Mouse (Mus musculus): ENCODE measurements around the gene Col15a1.

Col15a1 gene

GRCm38 (mm10) chr4:47230498-47230897 lies 22.5 kb downstream of the Col15a1 start:
- no peak for DNase-seq (ENCODE audit: low spot score in 2 of 2)

DNA sequence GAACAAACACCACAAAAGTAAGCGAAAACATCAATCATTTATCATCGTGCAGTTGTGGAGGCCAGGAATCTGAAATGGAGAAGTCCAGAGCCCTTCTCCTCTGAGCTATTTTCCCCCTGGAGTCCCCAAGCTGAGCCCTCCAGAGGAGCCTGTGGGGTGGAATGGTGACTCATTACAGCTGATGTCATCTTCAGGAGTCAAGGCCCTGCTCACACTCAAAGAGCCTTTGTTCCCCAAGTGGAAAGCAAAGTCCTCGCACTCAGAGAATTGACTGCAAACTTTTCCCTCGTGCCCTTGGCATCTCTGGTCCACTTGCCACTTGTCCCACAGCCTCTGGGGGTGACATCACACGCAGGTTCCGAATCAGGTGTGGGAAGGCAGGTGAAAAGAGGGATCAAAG lies 23.4 kb downstream of the Col15a1 start:
- no peak for DNase-seq (ENCODE audit: low spot score in 2 of 2)

- no peak for DNase-seq (ENCODE audit: low spot score in 2 of 2)
Observed at GRCm38 (mm10) chr4:47233192-47233835, 25.4 kb downstream of the Col15a1 start.

GRCm38 (mm10) chr4:47234667-47235267 lies 26.8 kb downstream of the Col15a1 start:
- peak; percentile 55 to 66 for DNase-seq (ENCODE audit: low spot score in 2 of 2)

- no peak for DNase-seq (ENCODE audit: low spot score in 2 of 2)
Observed at GRCm38 (mm10) chr4:47235312-47235711, 27.4 kb downstream of the Col15a1 start.

DNA sequence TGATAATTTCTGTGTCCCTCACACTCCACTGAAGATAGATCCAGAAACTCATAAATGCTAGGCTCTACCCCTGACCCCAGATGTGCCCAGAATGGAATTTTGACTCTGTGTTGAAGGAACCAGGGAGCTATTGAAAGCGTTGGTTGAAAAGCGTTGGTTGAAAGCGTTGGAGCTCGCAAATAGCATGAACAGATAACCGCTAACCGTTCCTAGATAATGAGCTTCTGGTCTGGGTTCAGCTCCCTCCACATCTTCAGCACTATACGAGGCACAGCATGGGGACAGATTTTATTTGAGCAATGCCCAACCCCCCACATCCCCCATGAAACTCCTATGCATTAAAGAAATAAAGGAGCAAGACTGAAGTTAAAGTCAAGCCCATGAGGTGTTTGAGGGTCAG lies 28.1 kb downstream of the Col15a1 start:
- DNase-seq (ENCODE audit: low spot score in 2 of 2), result no peak

DNA sequence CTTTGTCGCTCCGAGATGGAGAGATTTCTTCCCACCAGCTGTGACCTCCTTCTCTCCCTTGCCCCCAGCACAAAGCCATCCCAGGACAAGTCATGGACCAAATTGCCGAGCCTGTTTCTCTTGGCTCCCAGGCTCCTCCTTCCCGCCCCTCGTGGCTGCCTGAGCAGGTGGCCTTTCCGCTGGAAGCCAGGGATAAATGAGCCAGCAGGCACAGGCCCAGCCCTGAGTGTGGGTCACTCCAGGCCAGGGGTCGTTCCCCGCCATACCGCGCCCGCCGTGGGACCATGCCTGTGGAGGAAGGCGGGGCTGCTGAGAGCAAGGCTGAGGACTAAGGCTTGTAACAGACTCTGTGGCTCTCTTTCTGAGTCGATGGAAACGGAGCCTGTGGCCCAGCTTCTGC lies 29.3 kb downstream of the Col15a1 start:
- no peak for DNase-seq (ENCODE audit: low spot score in 2 of 2)

- no peak for DNase-seq (ENCODE audit: low spot score in 2 of 2)
Observed at GRCm38 (mm10) chr4:47239114-47239513, 31.2 kb downstream of the Col15a1 start.

DNA sequence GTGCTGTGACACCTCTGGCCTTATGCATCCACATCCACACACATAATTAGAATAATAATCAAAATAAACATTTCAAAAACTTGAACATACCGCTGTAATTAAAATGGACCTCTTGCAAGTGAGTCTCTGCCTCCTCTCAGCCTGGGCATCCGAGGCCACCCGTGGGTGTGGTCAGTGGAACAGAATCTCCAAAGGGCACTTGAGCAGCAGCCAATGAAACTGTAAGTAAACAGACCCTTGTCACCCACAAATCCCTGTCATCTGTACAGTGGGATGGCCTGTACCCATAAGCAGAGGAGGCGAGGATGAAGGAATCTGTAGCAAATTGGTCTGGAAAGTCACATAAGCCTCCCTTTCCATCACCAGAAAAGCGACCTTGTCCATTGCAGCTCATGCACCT lies 32.9 kb downstream of the Col15a1 start:
- no peak for DNase-seq (ENCODE audit: low spot score in 2 of 2)

DNA sequence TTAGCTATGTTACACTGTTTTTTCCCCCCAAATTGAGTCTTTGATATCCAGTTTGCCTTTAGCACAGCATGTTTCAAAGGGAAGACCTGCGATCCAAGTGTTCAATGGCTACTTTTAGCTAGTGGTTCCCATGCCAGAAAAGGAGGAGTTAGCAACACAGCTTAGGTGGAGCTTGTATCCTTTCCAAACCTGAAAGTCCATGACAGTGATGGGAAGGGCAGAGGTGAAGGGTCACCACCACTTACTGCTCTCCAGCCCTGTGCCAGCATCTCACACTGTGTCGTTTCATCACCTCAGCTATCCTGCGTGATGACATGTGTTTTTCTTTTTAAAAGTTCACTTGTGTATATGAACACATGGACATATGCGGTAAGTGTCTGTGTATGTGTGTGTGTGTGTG lies 34.2 kb downstream of the Col15a1 start:
- no peak for DNase-seq (ENCODE audit: low spot score in 2 of 2)

DNA sequence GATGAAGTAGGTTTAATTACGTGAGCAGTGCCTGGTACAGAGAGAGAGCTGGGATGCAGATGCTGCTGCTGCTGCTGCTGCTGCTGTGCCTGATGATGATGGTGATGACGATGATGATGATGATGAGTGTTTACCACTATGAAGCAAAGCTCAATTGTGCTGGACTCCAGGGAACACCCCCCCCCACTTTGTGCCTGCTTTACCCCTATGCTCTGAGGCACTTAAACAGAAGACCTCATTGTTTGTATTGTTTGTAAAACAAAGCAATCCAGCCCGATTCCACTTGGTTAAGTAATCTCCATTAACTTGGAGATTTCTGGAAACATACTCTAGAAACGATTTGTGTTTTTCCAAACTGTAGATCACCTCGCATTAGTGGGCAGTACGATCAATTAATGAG lies 36.7 kb downstream of the Col15a1 start:
- no peak for DNase-seq (ENCODE audit: low spot score in 2 of 2)

DNA sequence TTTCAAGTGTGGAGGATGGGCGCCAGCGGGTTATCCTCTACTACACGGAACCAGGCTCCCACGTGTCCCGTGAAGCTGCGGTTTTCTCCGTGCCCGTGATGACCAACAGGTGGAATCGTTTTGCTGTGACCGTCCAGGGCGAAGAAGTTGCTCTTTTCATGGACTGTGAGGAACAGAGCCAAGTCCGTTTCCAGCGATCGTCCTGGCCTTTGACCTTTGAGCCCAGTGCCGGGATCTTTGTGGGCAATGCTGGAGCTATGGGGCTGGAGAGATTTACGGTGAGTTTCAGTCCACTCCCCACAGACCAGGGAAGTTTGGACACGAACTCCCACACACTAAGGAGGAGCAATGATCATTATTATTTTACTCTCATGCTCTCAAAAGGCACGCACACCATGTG lies 37.7 kb downstream of the Col15a1 start:
- no peak for DNase-seq (ENCODE audit: low spot score in 2 of 2)

DNA sequence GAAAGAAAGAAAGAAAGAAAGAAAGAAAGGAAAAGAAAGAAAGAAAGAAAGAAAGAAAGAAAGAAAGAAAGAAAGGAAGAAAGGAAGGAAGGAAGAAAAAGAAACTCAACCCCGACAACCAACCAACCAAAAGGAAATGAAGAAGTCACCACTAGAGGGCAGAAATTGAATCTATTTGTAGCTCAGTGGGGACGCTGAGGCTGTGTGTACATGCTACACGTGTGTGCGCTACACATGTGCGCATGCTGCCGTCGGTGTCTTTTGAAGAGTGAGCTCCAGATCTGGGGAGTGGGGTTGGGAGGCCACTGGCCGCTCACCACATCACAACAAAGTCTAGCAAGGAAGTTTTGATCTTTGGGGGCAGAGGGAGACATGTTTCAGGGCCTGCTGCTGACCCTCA lies 38.9 kb downstream of the Col15a1 start:
- no peak for DNase-seq (ENCODE audit: low spot score in 2 of 2)

GRCm38 (mm10) chr4:47247574-47247973 lies 39.6 kb downstream of the Col15a1 start:
- no peak for DNase-seq (ENCODE audit: low spot score in 2 of 2)

DNA sequence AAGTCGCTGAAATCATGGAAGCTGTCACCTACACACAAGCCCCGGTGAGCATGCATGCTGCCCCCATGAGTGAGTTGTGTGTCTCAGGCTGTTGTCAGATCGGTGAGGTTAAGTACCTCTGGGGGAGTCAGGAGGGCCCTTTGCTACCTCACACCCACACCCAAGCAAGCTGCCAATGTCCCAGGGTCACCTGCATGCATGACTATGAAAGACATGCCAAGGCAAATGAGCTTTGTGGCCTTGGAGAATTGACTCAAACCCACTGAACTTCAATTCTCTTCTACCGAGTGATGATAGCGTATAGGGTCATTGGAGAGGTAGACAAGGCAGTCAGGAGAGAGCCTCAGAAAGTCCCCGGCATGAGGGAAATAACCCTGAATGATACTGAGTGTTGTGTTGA lies 41.2 kb downstream of the Col15a1 start:
- no peak for DNase-seq (ENCODE audit: low spot score in 2 of 2)

DNA sequence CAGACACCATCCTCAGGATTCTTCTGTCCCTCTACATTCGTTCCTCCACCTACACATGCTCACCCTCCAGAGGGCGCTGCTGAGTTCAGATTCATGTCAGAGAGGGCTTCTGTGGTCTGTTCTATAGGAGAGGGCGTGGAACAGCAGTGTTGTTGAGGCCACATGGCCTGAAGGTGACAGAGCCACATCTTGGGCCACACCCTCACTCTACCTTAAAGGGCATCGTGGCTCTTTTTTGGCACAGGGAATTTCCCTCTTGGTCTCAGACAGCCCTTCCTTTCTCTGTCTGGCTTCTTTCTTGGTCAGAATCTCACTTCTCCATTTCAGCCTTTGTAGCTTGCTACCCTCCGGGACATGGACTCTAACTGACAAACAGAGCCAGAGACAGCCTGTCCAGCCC lies 43.1 kb downstream of the Col15a1 start:
- DNase-seq (ENCODE audit: low spot score in 2 of 2), result peak; percentile 58 to 63

- DNase-seq (ENCODE audit: low spot score in 2 of 2), result no peak
Observed at GRCm38 (mm10) chr4:47251693-47252435, 43.9 kb downstream of the Col15a1 start.

DNA sequence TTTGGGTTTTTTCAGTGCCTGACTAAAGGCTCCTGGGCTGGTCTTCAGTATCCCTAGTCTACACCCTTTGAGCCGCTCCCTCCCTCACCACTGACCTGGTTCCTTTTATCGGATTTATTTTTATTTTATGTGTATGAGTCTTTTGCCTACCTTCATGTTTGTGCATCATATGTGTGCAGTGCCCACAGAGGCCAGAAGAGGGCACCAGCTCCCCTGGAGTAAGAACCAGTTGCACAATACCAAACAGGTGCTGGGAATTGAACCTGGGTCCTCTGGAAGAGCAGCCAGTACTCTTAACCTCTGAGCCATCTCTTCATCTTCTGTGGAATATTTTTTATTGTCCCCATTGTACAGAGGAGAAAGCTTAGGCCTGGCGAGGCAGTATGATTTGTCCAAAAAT lies 44.7 kb downstream of the Col15a1 start:
- no peak for DNase-seq (ENCODE audit: low spot score in 2 of 2)

DNA sequence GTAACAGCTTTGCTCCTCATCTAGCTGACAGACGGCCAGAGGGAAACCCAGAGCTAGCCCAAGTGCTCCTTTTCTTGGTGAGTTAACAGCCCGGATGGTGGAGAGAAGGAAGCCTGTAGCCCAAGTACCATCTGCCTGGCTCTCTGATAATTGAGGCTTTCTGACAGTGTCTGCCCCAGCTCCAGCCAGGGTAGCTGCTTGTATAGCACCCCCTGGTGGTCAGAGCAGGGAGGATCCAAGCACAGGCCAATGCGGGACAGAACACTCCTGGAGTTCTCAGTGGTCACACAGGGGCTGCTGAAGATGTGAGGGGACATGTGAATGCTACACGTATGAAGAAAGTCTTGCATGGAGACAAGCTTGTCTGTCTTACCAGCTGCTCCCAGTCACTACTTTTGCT lies 47.7 kb downstream of the Col15a1 start:
- DNase-seq (ENCODE audit: low spot score in 2 of 2), result peak in 1 of 2 experiments; percentile 62

DNA sequence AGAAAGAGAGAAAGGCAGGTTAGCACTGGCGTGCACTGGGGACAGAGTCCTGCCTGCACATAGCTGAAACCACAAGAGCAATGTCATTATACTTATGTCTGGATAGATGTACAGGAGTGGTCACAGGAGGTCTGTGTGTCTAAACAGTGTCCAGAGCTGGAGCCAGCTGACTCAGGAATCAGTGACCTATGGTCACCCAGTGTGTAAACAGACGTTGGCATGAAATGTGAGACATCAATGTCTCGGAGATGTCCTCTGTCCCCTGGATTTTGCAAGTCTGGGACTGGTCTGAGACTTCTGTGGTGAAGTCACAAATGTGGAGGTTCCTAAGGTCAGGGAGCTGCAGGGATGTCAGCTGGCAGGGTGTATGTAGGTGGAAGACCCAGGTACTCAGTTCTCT lies 50.2 kb downstream of the Col15a1 start:
- no peak for DNase-seq (ENCODE audit: low spot score in 2 of 2)

DNA sequence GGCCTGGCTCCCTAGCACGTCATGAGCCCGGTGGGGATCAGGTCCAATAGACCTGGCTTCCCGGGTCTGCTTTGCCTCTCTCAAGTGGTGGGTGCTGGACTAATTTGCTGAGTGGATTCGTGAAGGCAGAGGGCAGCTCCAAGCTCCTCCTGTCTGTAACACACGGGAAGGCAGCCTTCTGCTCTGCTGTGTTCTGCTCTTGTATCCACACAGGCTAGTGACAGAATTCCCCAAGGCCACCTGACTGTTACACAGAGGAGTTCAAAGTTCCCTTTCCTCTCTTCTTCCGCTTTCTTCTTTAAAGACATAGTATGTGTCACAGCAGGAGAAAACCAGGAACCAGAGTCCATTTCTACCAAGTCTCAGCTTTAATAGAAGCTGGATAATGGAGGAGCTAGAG lies 53.1 kb downstream of the Col15a1 start:
- DNase-seq (ENCODE audit: low spot score in 2 of 2), result no peak

DNA sequence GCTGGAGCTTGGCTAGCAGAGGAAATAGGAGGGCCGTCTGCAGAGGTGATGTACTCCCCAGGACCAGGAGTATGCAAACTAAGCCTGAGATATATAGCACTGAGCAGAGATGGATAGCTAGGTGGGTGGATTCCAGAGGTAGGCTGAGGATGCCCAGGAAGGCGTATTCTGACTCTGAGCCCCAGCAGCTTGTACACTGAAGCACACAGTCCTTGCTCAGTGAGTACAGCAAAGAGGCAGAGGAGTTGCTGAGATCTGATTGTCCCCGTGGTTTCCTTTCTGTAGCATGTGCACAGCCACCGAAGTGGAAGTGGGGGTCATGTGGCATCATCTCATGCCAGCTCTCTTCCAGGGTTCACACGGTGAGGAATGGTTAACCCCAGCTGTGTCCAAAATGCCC lies 54.0 kb downstream of the Col15a1 start:
- no peak for DNase-seq (ENCODE audit: low spot score in 2 of 2)

DNA sequence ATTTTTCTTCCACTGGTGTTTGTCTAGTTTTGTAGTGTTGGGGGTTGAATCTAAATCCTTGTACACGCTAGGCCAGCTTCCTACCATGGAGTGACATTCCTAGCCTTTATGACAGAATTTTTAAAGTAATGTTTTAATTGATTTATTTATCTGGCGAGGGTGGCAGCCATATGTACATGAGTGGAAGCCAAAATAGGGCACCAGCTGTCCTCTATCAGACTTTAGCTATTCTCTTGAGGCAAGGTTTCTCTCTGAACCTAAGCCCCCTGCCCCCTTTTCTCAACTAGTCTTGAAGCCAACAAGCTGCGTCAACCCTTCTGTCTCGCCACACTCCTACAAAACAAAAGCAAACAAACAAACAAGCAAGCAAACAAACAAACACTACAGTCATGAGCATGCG lies 57.6 kb downstream of the Col15a1 start:
- no peak for DNase-seq (ENCODE audit: low spot score in 2 of 2)

All from frontal cortex, postnatal 14 days (tissue).